Mouse (Mus musculus): ENCODE measurements around the gene Ttc7. TPM values are rescaled to one million over a fixed set of nuclear protein-coding genes. Genes with fewer than 3 reads are reported as not detected.

Gene Ttc7
- total and polyA plus RNA-seq, 2 experiments from 2014 or later = 2.7 to 6.7 TPM

DNA sequence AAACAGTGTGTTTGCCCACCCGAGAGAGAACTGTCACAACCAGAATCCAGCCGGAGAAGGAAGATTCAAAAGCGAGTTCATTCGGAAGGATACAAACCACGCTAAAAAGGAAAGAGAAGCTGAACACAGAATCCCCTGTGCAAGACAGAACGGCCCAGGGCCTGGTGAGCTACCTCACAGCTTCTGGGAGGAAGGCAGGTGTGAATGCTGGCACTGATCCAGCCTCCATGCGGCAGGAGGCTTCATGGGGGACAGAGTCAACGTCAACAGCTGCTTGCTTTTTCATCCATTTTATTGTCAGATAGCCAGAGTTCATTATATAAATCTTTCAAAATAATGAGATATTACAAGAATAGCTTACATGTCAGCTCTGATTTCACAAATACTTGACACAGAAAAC, 28.3 kb upstream of the Ttc7 start:
- Histone ChIP-seq H3K9ac (replicated peaks; ENCODE audit: low read depth, low read length) (no peak overlapping the region), H3K27ac (ENCODE audit: low read depth) (no peak overlapping the region), H3K9me3 (replicated peaks; ENCODE audit: control insufficient read depth, low read length) (no peaks in the 10 kb centered on the region), H3K4me3 (ENCODE audit: low read depth, low read length) (no peak overlapping the region), H3K4me1 (ENCODE audit: control insufficient read depth, insufficient read depth) (no peaks in the 10 kb centered on the region), H3K4me2 (ENCODE audit: low read depth, low read length) (no peak overlapping the region), H3K27me3 (ENCODE audit: control insufficient read depth, insufficient read depth, low read length) (no peaks in the 10 kb centered on the region), H3K36me3 (replicated peaks; ENCODE audit: control insufficient read depth, insufficient read depth, low read length) (peaks cover 49% of the 10 kb centered on the region)
- TF ChIP-seq EP300 (IDR thresholded peaks at IDR 0.05; ENCODE audit: low read depth) = no peak
- no peak for TF ChIP-seq CTCF (IDR thresholded peaks at IDR 0.05; ENCODE audit: low read depth)
- no peak for ATAC-seq (ENCODE audit: insufficient read depth, low read depth)
- WGBS = 68% methylated on average over 8 of the region's 8 CpGs
- no peak for DNase-seq (ENCODE audit: low spot score)

- Histone ChIP-seq H3K27me3 (ENCODE audit: control insufficient read depth, insufficient read depth, low read length) (no peaks in the 10 kb centered on the region), H3K36me3 (replicated peaks; ENCODE audit: control insufficient read depth, insufficient read depth, low read length) (peaks cover 60% of the 10 kb centered on the region), H3K9ac (replicated peaks; ENCODE audit: low read depth, low read length) (no peak overlapping the region), H3K27ac (ENCODE audit: low read depth) (no peak overlapping the region), H3K9me3 (replicated peaks; ENCODE audit: control insufficient read depth, low read length) (no peaks in the 10 kb centered on the region), H3K4me3 (ENCODE audit: low read depth, low read length) (no peak overlapping the region), H3K4me2 (ENCODE audit: low read depth, low read length) (no peak overlapping the region), H3K4me1 (ENCODE audit: control insufficient read depth, insufficient read depth) (no peaks in the 10 kb centered on the region)
- 78% methylated on average over 16 of the region's 16 CpGs for WGBS
- no peak for DNase-seq (ENCODE audit: low spot score)
- TF ChIP-seq CTCF (IDR thresholded peaks at IDR 0.05; ENCODE audit: low read depth) (no peak), EP300 (IDR thresholded peaks at IDR 0.05; ENCODE audit: low read depth) (no peak)
- ATAC-seq (ENCODE audit: insufficient read depth, low read depth) = no peak
These were observed 27.0 kb upstream of the Ttc7 start for GRCm38 (mm10) chr17:87255672-87256071.

DNA sequence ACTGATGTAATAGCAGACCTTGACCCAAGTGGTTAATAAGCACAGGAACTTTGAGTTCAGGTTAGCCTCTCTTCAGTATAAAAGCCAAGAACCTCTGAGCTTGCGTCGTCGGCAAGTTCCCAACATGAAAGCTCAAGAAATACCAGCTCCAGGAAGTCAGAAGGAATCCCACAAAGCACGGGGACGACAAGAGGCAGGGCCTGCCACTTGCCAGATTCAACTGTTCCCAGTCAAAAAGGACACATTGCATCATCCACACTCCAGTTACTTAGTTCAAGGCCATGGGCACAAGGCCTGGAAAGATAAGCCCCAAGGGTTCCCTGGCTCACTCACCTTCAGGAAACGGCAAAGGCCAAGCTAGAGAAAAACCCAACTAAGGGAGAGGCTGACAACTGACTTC, 19.3 kb upstream of the Ttc7 start:
- TF ChIP-seq CTCF (IDR thresholded peaks at IDR 0.05; ENCODE audit: low read depth) = no peak
- TF ChIP-seq EP300 (IDR thresholded peaks at IDR 0.05; ENCODE audit: low read depth) = no peak
- no peak for DNase-seq (ENCODE audit: low spot score)
- H3K27me3 ChIP-seq (ENCODE audit: control insufficient read depth, insufficient read depth, low read length) = no peaks in the 10 kb centered on the region
- peaks cover 12% of the 10 kb centered on the region for H3K4me1 ChIP-seq (ENCODE audit: control insufficient read depth, insufficient read depth)
- no peak overlapping the region for H3K4me2 ChIP-seq (ENCODE audit: low read depth, low read length)
- H3K27ac ChIP-seq (ENCODE audit: low read depth) = peak overlapping the region; percentile 64; the same call in 1 of the 2 replicates
- H3K9ac ChIP-seq (replicated peaks; ENCODE audit: low read depth, low read length) = no peak overlapping the region
- WGBS = 68% methylated on average over 6 of the region's 6 CpGs
- H3K4me3 ChIP-seq (ENCODE audit: low read depth, low read length) = no peak overlapping the region
- H3K9me3 ChIP-seq (replicated peaks; ENCODE audit: control insufficient read depth, low read length) = peaks cover 6% of the 10 kb centered on the region
- ATAC-seq (ENCODE audit: insufficient read depth, low read depth) = no peak
- H3K36me3 ChIP-seq (replicated peaks; ENCODE audit: control insufficient read depth, insufficient read depth, low read length) = peaks cover 27% of the 10 kb centered on the region; the same call in 1 of the 2 replicates

GRCm38 (mm10) chr17:87264054-87264830, 18.4 kb upstream of the Ttc7 start:
- Histone ChIP-seq H3K4me1 (ENCODE audit: control insufficient read depth, insufficient read depth) (peaks cover 12% of the 10 kb centered on the region), H3K36me3 (replicated peaks; ENCODE audit: control insufficient read depth, insufficient read depth, low read length) (peaks cover 24% of the 10 kb centered on the region; the same call in 1 of the 2 replicates), H3K27me3 (ENCODE audit: control insufficient read depth, insufficient read depth, low read length) (no peaks in the 10 kb centered on the region), H3K9me3 (replicated peaks; ENCODE audit: control insufficient read depth, low read length) (peaks cover 6% of the 10 kb centered on the region), H3K4me2 (ENCODE audit: low read depth, low read length) (peak overlapping the region; percentile 73), H3K27ac (ENCODE audit: low read depth) (peak overlapping the region; percentile 64), H3K9ac (replicated peaks; ENCODE audit: low read depth, low read length) (no peak overlapping the region), H3K4me3 (ENCODE audit: low read depth, low read length) (peak overlapping the region; percentile 86)
- DNase-seq (ENCODE audit: low spot score) = peak; percentile 33
- 78% methylated on average over 11 of the region's 11 CpGs for WGBS
- 0 out of 2 replicates have a peak, but pooled peaks have one; percentile 5 for ATAC-seq (ENCODE audit: insufficient read depth, low read depth)
- TF ChIP-seq EP300 (IDR thresholded peaks at IDR 0.05; ENCODE audit: low read depth) (no peak), CTCF (IDR thresholded peaks at IDR 0.05; ENCODE audit: low read depth) (no peak)

DNA sequence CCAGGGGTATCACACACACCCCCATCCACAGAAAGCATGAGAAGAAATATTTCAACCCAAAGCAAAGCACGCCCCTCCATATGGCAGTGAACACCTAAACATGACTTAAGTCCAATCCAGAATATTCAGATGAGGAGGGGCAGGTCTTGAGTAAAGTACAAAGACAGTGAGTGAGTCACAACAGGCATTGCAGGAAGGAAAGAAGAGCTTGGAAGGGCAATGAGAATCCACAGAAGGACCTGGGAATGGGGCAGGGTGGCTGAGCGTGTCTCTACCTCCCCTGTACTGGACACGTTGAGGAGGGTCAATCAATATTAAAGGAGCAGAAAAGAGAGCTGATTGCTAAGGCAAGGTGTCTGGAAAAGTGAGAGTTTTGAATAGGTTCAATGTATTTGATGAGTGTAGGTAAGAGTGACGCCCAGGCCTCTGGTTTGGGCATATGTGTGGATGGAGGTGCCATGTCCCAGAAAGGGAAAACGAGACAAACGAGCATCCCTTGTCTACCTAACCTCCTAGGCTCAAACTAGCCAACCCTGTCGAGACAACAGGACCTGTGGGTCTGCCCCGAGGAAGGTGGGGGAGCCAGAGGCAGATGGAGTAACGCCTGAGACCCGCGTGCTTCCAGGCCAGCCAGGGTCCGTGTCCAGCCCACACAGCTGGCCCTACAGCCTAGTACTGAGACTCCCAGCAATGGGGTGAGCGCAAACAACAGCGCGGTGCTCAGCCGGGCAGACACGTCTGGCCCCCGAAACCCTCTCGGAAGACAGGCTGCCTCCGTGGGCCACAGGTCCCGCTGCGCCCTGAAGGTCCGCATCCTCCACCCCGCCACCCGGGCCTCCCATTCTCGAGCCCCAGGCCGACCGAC, 17.5 kb upstream of the Ttc7 start:
- Histone ChIP-seq H3K4me3 (ENCODE audit: low read depth, low read length) (peak overlapping the region; percentile 86), H3K4me2 (ENCODE audit: low read depth, low read length) (peak overlapping the region; percentile 73), H3K27ac (ENCODE audit: low read depth) (peak overlapping the region; percentile 66), H3K9ac (replicated peaks; ENCODE audit: low read depth, low read length) (peak overlapping the region; percentile 80), H3K4me1 (ENCODE audit: control insufficient read depth, insufficient read depth) (peaks cover 12% of the 10 kb centered on the region), H3K27me3 (ENCODE audit: control insufficient read depth, insufficient read depth, low read length) (no peaks in the 10 kb centered on the region), H3K9me3 (replicated peaks; ENCODE audit: control insufficient read depth, low read length) (peaks cover 6% of the 10 kb centered on the region), H3K36me3 (replicated peaks; ENCODE audit: control insufficient read depth, insufficient read depth, low read length) (peaks cover 15% of the 10 kb centered on the region; the same call in 1 of the 2 replicates)
- DNase-seq (ENCODE audit: low spot score) (no peak), ATAC-seq (ENCODE audit: insufficient read depth, low read depth) (peak; percentile 52)
- WGBS = 6% methylated on average over 26 of the region's 28 CpGs
- TF ChIP-seq EP300 (IDR thresholded peaks at IDR 0.05; ENCODE audit: low read depth) (no peak), CTCF (IDR thresholded peaks at IDR 0.05; ENCODE audit: low read depth) (no peak)

Measured in heart, postnatal 0 days (tissue).